Mouse (Mus musculus) heart, postnatal 14 days (tissue): ENCODE results near the gene Nomo1. TPM values are rescaled to one million over a fixed set of nuclear protein-coding genes. Genes with fewer than 3 reads are reported as not detected.

Experiments used
- DNase-seq, 2 experiments: peaks; one replicate each; pipeline ENCODE4 v3.0.0; 2021 to 2022
- intact Hi-C: fragments of 180-260 bp; cut with DNase I; formaldehyde crosslinking; loops from one replicate; pipeline ENCODE4 v1.15.1; 2025
- total RNA-seq, 2 experiments: library from RNA; stranded (reverse); gene quantifications; 2 replicates each; pipeline ENCODE4 v1.2.3; 2021

Nomo1 gene
- total RNA-seq, 2 experiments from 2014 or later = 68.0 to 68.6 TPM

- intact Hi-C loops = no loop called here
Observed at GRCm38 (mm10) chr7:46039873-46040272, 6.4 kb downstream of the Nomo1 start.

DNA sequence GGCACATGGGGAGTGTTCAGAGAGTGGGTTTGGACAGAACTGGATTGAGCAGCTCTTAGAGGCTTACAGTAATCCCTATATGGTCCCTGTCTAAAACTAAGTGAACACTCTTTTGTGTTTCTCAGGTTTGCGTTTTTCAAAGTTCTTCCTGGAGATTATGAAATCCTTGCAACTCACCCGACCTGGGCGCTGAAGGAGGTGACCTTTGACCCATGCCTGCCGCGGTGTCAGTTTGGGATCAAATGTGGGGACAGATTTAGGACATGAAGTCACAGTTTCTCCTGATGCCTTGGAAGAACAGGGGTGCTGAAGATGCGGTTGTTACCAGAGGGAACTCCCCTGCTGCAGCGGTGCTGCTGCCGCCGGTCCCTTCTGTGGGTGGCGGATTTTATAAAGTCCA is 10.6 kb downstream of the Nomo1 start:
- intact Hi-C loops = no loop called here
- no peak for DNase-seq

More at GRCm38 (mm10) chr7:46039873-46040272, 6.4 kb downstream of the Nomo1 start:
- no peak for DNase-seq

- no peak for DNase-seq
- intact Hi-C loops = no loop called here
Observed at GRCm38 (mm10) chr7:46045882-46046281, 12.4 kb downstream of the Nomo1 start.

DNA sequence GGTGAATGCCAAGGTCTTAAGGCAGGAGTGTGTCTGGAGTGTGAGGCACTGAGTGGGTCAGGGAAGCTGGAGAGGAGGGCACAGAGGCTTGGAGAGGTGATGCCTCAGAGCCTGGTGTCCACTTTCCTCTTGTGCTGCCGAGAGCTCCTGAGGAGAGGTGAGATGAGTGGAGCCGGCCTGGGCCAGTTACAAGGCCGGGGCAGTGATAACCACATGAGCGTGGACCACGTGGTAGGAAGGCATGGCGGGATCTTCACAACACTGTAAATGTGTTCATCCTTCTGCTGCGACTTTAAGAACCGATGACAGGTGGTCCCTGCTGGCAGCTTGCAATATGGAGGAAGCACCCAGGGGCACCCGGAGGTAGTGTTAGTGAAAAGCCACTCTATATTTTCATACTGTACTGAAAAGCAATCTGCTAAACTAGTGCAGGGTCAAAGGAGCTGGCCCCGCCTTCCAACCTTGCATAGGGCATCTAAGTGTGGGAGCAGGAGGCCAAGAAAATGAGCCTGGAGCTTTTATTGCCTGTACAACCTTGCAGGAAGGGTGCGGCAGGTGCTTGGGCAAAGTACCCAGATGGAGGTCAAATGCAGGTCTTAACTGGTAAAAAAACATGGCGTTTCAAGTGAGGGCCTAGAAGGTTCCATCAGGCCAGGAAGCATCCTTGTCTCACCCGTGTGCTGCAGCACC is 14.5 kb downstream of the Nomo1 start:
- intact Hi-C loops = no loop called here
- no peak for DNase-seq

GRCm38 (mm10) chr7:46049981-46050380 is 16.5 kb downstream of the Nomo1 start:
- no peak for DNase-seq
- intact Hi-C loops = no loop called here

DNA sequence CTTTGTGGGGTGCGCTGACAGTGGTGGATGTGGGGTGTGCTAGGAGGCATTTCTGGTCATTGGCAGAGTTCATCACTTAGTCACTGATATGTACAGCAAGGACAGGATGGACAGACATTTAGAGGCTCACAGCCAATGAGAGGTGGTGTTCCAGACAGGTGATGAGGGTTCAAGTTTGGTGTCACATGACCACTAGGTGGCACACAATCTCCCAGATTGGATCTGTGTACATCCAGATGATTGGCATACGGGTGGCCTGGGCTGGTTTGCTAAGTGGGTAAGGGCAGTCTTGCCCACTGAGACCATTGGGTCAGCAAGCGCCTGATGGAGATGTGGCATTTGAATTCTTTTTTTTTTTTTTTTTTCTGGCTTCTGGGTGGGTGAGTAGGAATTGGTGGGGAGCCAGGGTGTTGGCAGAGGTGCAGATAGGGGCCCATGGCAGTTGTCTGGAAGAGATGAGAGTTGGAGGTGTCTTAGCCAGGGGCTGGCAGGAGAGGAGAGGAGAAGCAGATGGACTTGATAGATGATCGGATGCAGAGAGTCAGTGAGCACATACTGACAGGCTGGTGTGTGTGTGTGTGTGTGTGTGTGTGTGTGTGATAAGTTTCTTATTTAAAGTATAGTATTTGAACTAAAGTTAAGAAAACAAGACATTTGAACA is 18.8 kb downstream of the Nomo1 start:
- DNase-seq = no peak
- intact Hi-C loops = no loop called here

DNA sequence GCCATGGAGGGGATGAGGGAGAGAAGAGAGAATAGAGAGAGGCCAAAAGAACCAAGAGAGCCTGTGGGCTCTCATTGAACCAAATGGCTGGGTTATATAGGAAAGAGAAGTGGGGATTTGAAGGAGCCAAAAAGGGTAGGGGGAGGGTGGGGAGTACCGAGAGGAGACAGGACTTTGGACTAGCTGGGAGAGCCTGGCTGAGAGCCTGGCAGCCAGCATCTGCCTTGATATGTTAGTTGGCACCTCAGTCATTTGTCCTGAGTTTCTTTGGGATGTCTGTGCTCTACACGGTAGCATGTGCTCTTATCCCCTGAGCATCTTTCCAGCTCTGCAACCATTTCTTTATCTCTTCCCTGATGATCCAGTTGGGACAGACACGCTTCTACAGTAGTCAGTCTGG is 20.1 kb downstream of the Nomo1 start:
- intact Hi-C loops = no loop called here
- DNase-seq = no peak

DNA sequence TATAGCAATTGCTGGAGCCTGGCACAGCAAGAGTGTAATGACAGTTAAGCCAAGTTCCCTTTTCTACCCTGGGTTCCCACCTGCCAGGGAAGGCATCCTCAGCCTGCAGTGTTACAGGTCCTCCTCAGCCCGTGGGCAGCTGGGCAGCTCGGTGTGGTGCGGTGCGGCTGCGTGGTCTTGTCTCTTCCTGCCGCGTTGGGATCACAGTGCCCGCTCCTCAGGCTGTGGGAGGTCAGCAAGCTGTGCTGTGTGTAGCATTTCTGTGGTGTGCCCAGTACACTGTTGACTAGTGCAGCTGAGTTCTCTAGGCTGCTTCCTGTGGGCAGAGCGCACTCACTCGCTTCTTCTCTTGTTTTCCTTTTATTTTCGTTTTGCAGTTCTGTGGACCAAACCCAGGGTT is 25.4 kb downstream of the Nomo1 start:
- intact Hi-C loops = no loop called here
- DNase-seq = no peak

DNA sequence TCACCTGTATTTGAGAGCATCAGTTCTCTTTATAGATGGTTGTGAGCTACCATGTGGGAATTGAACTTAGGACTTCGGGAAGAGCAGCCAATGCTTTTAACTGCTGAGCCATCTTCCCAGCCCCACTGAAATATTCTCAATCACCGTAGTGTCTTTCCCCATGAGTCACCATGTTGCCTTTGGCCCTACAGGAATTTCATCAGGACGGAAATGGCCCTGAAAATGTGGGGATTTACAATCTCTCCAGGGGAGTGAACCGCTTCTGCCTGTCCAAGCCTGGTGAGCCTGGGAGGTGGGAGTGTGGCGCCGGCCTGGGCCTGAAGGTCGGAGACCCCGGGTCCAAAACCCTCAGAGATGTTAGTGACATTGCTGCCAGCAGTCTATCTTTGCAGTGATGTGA is 27.2 kb downstream of the Nomo1 start:
- no peak for DNase-seq
- intact Hi-C loops = no loop called here

DNA sequence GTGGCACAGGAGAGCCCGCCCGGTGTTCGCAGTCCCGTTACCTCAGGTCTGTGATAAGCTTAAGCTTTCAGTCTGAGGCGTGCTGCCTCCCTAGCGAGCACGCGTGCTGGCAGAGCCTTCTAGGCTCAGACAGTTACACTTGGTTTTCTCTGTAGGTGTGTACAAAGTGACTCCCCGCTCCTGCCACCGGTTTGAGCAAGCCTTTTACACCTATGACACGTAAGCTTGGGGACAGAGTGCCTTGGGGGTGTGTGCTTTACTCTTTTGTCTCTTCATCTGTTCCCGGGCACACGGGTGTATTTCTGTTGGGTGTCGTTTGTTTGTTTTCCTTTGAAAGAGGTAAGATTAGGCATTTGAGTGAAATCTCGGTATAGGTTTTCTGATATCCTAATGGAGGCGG is 28.1 kb downstream of the Nomo1 start:
- no peak for DNase-seq
- intact Hi-C loops = no loop called here

- intact Hi-C loops = no loop called here
- no peak for DNase-seq
Observed at GRCm38 (mm10) chr7:46063296-46063695, 29.8 kb downstream of the Nomo1 start.

GRCm38 (mm10) chr7:46068831-46069230 is 35.3 kb downstream of the Nomo1 start:
- no peak for DNase-seq
- intact Hi-C loops = no loop called here

GRCm38 (mm10) chr7:46076844-46077243 is 43.3 kb downstream of the Nomo1 start:
- DNase-seq = no peak
- intact Hi-C loops = no loop called here

GRCm38 (mm10) chr7:46077675-46078074 is 44.2 kb downstream of the Nomo1 start:
- intact Hi-C loops = no loop called here
- no peak for DNase-seq

GRCm38 (mm10) chr7:46084024-46084423 is 50.5 kb downstream of the Nomo1 start:
- DNase-seq = no peak
- intact Hi-C loops = no loop called here

GRCm38 (mm10) chr7:46084839-46085513 is 51.5 kb downstream of the Nomo1 start:
- peak in 1 of 2 experiments; percentile 23 for DNase-seq
- intact Hi-C loops = no loop called here

DNA sequence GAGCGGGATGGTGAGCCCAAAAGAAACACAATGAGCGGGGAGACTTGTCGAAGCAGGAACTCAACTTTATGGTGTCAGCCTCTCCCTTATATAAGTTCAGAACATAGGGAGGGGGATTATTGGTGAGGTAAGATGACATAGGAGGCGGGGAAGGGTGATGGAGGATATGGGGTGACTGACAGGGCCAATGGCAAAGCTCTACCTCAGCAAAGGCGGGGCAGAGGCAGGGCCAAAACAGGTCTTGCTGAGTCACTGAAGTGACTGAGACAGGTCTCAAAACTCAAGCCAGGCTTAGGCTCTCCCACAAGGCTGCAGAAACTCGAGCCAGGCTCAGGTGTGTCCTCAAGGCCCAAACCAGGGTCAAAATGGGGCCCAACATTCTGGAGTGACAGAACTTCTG is 52.9 kb downstream of the Nomo1 start:
- intact Hi-C loops = no loop called here

DNA sequence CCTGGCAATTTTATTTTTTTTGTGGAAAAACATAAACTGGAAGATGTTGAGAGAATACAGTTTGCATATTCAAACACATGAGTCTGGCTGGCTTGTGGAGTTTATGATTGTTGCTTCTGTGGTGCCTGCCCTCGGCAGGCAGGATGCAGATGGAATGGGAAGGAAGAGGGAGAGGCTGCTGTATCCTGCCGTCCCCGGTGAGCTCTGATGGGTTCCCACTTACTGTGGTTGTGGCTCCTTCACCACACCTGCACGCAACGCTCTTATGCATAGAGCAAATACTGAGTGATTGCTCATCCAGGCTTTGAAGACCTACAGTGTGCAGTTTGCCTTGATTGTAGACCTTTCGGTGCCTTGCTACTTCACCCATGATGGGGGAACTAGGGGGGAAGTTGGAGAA is 54.7 kb downstream of the Nomo1 start:
- no peak for DNase-seq
- intact Hi-C loops = no loop called here

More for the DNA sequence above, 52.9 kb downstream of the Nomo1 start:
- DNase-seq = no peak

DNA sequence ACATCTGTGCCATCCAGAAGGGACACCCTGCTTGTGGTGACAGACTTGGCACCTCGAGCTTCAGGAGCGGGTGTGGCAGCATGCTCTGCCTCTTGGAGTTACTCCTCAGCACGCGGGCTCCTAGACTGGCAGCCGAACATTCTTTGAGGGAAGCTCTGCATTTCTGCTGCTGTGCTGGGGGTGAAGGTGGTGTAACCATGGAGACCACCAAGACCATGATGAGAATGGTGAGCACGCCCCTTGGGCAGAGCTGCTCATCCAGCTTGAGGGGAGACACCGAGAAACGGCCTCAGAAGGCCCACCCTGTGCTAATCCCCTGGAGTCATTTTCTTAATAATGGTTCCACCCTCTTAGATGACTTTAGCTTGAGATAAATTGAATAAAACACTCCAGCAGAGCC is 59.3 kb downstream of the Nomo1 start:
- intact Hi-C loops = no loop called here
- DNase-seq = no peak

- peak; percentile 74 to 84 for DNase-seq
- intact Hi-C loops = loop anchor here (1.0 to 2.0 kb wide), 3 partner anchors 86 to 511 kb away; no protein-coding TSS in a partner anchor
Observed at GRCm38 (mm10) chr7:46096136-46096535, 62.6 kb downstream of the Nomo1 start.

- peak; percentile 48 to 65 for DNase-seq
- intact Hi-C loops = loop anchor here (2.0 kb wide), 1 partner anchor 509 kb away; no protein-coding TSS in a partner anchor
Observed at GRCm38 (mm10) chr7:46097319-46097783, 63.9 kb downstream of the Nomo1 start.
